Mouse (Mus musculus): ENCODE measurements around the gene Nfatc3.
"Not testable (repeated sequence)": the region's sequence is repeated elsewhere in the genome, so short reads cannot be mapped to it uniquely, and the experiment has no call there.

GRCm38 (mm10) chr8:106012203-106012602, 46.4 kb upstream of the Nfatc3 start:
- not testable (repeated sequence) for TF ChIP-seq USF1 (IDR thresholded peaks at IDR 0.05; ENCODE audit: low read depth); CTCF (IDR thresholded peaks at IDR 0.05; ENCODE audit: control insufficient read depth, insufficient read depth, insufficient read length); MYOG (IDR thresholded peaks at IDR 0.05; ENCODE audit: control insufficient read depth, extremely low read depth, insufficient read length); MAX (IDR thresholded peaks at IDR 0.05); CEBPB (IDR thresholded peaks at IDR 0.05; ENCODE audit: low read depth); MYOD1 (IDR thresholded peaks at IDR 0.05; ENCODE audit: control insufficient read depth, insufficient read length, low read depth)

All from C2C12 (cell line).